Mouse (Mus musculus): Measurements from ENCODE around the gene Slc35b2. TPM values are rescaled to one million over a fixed set of nuclear protein-coding genes. Genes with fewer than 3 reads are reported as not detected.
A peak's percentile ranks its signal among the peaks of the same experiment; 100 is the strongest.

The Slc35b2 gene
- total and polyA plus RNA-seq, 2 experiments from 2014 or later = 90.3 to 139 TPM

DNA sequence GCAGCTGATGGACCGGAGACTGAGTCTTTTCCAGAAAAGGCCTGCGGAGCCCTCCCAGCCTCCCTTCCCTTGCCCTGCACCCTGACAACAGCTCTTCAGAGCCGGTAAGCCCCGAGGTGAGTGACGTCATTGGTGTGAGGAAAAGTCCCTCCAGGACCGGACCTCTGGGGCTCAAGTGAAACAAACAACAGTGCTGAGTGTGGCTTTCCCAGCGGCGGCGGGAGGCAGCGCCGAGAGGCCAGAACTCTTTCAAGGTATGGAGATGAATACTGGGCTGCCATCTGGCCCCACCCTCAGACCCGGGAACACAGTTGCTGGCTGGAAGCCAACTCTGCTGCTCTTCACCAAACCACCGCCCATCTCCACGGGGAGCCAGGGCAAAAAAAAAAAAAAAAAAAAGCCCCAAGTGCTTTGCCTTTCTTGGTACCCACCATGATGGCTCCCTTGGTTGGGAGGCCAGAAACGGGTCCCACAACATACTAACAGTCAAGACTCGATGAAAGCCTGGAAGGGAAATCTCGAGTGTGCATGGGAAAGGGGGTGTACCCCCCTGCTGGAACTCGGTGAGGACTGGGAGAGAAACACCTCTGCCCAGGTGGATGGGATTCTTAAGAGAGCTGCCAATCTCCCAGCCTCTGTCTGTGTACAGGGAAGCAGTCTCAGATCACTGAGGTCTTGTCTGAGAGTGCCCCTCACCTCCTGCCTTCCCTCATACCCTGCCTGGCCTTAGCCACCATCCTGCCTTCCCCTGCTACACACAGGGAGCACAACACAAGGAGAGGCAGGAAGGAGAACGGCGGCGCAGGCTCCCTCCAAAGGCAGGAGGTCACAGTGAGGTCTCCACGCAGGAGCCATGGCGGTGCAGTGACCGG, 19.4 kb upstream of the Slc35b2 start:
- Histone ChIP-seq H3K36me3 (ENCODE audit: insufficient read depth, low read length) (0 out of 2 replicates have a peak, but pooled peaks cover 2% of the 10 kb centered on the region), H3K4me1 (ENCODE audit: insufficient read depth, low read length) (peaks cover 2% of the 10 kb centered on the region; the same call in 1 of the 2 replicates), H3K9ac (replicated peaks; ENCODE audit: low read length) (0 out of 2 replicates have a peak overlapping the region, but pooled peaks have one; percentile 13), H3K27ac (peak overlapping the region; percentile 56), H3K4me3 (ENCODE audit: low read length) (0 out of 2 replicates have a peak overlapping the region, but pooled peaks have one; percentile 3), H3K4me2 (ENCODE audit: low read depth, low read length) (no peak overlapping the region), H3K27me3 (ENCODE audit: insufficient read depth, low read length) (peaks cover 7% of the 10 kb centered on the region; the same call in 1 of the 2 replicates), H3K9me3 (ENCODE audit: low read length) (no peaks in the 10 kb centered on the region)
- WGBS = 14% methylated on average over 24 of the region's 24 CpGs
- TF ChIP-seq CTCF (IDR thresholded peaks at IDR 0.05; ENCODE audit: low read depth) = no peak
- ATAC-seq = no peak
- peak; percentile 52 for DNase-seq (ENCODE audit: low spot score)

DNA sequence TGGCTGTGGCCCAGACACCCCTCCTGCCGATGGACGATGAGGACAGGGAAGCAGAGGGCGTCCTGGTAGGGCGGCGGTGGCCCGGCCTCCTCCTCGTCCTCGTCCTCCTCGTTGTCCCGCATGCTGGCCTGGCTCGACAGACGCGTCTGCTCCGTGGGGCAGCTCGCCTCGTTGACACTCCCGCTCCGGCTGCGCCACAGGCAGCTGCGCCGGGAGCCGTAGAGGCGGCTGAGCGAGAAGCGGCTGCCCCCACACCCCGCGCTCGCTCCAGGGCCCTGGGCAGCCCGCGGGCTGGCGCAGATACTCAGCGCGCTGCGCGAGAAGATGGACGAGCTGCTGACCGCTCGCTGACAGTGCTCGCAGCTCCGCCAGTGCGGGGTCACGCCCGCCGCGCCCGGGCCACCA, 18.8 kb upstream of the Slc35b2 start:
- H3K36me3 ChIP-seq (ENCODE audit: insufficient read depth, low read length) = 0 out of 2 replicates have a peak, but pooled peaks cover 2% of the 10 kb centered on the region
- ATAC-seq (no peak), DNase-seq (ENCODE audit: low spot score) (no peak)
- H3K4me3 ChIP-seq (ENCODE audit: low read length) = 0 out of 2 replicates have a peak overlapping the region, but pooled peaks have one; percentile 3
- H3K27me3 ChIP-seq (ENCODE audit: insufficient read depth, low read length) = peaks cover 7% of the 10 kb centered on the region; the same call in 1 of the 2 replicates
- H3K4me1 ChIP-seq (ENCODE audit: insufficient read depth, low read length) = peaks cover 2% of the 10 kb centered on the region; the same call in 1 of the 2 replicates
- no peak for TF ChIP-seq CTCF (IDR thresholded peaks at IDR 0.05; ENCODE audit: low read depth)
- WGBS = 18% methylated on average over 44 of the region's 46 CpGs
- no peaks in the 10 kb centered on the region for H3K9me3 ChIP-seq (ENCODE audit: low read length)
- H3K9ac ChIP-seq (replicated peaks; ENCODE audit: low read length) = peak overlapping the region; percentile 13; the same call in 1 of the 2 replicates
- H3K27ac ChIP-seq = peak overlapping the region; percentile 56
- H3K4me2 ChIP-seq (ENCODE audit: low read depth, low read length) = peak overlapping the region; percentile 39

DNA sequence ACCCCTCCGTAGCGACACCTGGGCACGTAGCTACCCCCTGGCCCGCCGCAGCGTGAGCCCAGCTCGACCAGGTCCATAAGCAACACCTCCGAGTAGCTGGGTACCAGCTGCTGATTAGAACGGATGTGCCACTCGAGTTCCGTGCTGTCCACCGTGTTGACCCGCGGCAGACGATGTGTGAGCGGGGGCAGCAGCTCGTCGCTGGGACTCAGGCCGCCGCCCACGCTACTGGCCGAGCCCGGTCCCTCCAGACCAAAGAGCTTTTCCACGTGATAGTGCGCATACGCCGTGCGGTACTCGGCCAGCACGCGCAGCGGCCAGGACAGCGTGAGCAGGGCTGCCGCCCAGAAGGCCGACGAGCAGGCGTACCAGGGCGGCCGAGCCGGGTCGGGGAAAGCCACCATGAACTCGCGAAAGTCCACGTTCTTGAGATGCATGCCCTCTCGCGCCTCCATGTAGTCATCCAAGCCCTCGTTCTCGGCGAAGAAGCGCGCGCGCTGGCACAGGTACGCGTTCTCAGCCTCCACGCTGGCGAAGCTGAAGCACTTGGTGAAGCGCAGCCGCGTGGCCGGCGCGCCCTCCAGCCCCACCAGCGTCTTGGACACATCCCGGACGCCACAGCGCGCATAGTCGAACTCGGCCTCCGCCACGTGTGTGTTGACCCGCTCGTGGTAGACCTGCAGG, 18.3 kb upstream of the Slc35b2 start:
- Histone ChIP-seq H3K27me3 (ENCODE audit: insufficient read depth, low read length) (peaks cover 7% of the 10 kb centered on the region; the same call in 1 of the 2 replicates), H3K36me3 (ENCODE audit: insufficient read depth, low read length) (0 out of 2 replicates have a peak, but pooled peaks cover 2% of the 10 kb centered on the region), H3K27ac (peak overlapping the region; percentile 56; the same call in 1 of the 2 replicates), H3K4me2 (ENCODE audit: low read depth, low read length) (peak overlapping the region; percentile 39), H3K9ac (replicated peaks; ENCODE audit: low read length) (peak overlapping the region; percentile 13; the same call in 1 of the 2 replicates), H3K4me1 (ENCODE audit: insufficient read depth, low read length) (peaks cover 2% of the 10 kb centered on the region; the same call in 1 of the 2 replicates), H3K4me3 (ENCODE audit: low read length) (0 out of 2 replicates have a peak overlapping the region, but pooled peaks have one; percentile 3), H3K9me3 (ENCODE audit: low read length) (no peaks in the 10 kb centered on the region)
- ATAC-seq = no peak
- no peak for TF ChIP-seq CTCF (IDR thresholded peaks at IDR 0.05; ENCODE audit: low read depth)
- no peak for DNase-seq (ENCODE audit: low spot score)
- WGBS = 14% methylated on average over 74 of the region's 74 CpGs

DNA sequence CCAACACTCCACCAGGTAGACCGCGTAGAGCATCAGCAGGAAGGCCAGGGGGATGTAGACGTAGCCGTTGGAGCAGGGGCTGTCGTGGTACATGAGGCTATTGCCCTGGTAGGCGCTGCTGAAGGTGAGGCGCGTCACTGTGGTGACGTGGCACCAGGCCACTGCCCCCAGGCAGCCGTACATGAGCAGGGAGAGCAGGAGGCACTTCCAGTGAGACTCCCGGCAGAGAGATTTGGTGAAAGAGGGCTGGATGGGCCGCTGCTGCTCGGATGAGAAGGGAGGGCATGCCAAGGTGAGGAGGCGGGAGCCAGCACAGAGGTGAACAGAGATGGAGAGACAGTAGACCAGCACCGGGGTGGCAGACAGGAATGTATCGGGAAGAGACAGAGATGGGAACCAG, 16.7 kb upstream of the Slc35b2 start:
- ATAC-seq (no peak), DNase-seq (ENCODE audit: low spot score) (no peak)
- Histone ChIP-seq H3K9ac (replicated peaks; ENCODE audit: low read length) (no peak overlapping the region), H3K27ac (no peak overlapping the region), H3K27me3 (ENCODE audit: insufficient read depth, low read length) (peaks cover 7% of the 10 kb centered on the region; the same call in 1 of the 2 replicates), H3K4me1 (ENCODE audit: insufficient read depth, low read length) (peaks cover 2% of the 10 kb centered on the region; the same call in 1 of the 2 replicates), H3K4me2 (ENCODE audit: low read depth, low read length) (peak overlapping the region; percentile 72; the same call in 1 of the 2 replicates), H3K4me3 (ENCODE audit: low read length) (no peak overlapping the region), H3K36me3 (ENCODE audit: insufficient read depth, low read length) (0 out of 2 replicates have a peak, but pooled peaks cover 2% of the 10 kb centered on the region), H3K9me3 (ENCODE audit: low read length) (no peaks in the 10 kb centered on the region)
- WGBS = 62% methylated on average over 16 of the region's 16 CpGs
- TF ChIP-seq CTCF (IDR thresholded peaks at IDR 0.05; ENCODE audit: low read depth) = no peak

DNA sequence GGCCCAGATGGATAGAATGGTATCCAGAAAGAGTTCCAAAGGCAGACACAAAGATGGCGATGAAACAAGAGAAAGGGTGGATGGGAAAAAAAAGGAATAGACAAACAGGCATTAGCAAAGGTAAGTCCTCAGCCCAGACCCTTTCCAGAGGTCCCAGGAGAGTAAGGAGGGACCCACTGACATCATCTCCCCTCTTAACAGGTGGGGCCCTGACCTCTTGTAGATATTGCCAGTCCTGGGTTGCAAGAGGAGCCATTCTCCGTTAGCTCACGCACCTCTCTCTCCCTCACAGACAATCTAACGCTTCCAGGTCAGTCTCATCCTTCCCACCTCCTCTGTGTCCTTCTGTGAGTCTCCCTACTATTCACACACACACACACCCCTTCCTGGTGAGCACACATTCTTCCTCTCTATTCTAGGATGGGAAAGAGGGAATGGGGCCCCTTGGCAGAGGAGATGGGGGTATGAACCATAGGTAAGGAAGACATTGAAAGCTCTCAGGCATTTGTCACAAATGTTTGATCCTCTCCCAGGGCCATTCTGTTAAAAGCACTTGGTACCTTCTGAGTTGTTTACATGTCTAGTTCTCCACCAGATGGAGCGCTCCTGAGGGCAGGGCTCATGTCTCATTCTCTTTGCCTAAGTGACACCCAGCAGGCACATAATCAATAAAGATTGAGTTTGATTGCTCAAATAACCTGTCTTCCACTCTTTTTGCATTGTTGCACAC, 16.0 kb upstream of the Slc35b2 start:
- ATAC-seq = no peak
- no peaks in the 10 kb centered on the region; the same call in 1 of the 2 replicates for H3K4me1 ChIP-seq (ENCODE audit: insufficient read depth, low read length)
- H3K27me3 ChIP-seq (ENCODE audit: insufficient read depth, low read length) = peaks cover 7% of the 10 kb centered on the region; the same call in 1 of the 2 replicates
- peak overlapping the region; percentile 99; the same call in 1 of the 2 replicates for H3K9ac ChIP-seq (replicated peaks; ENCODE audit: low read length)
- 84% methylated on average over 5 of the region's 5 CpGs for WGBS
- H3K4me2 ChIP-seq (ENCODE audit: low read depth, low read length) = peak overlapping the region; percentile 72
- H3K9me3 ChIP-seq (ENCODE audit: low read length) = no peaks in the 10 kb centered on the region
- DNase-seq (ENCODE audit: low spot score) = no peak
- H3K36me3 ChIP-seq (ENCODE audit: insufficient read depth, low read length) = 0 out of 2 replicates have a peak, but pooled peaks cover 2% of the 10 kb centered on the region
- peak overlapping the region; percentile 97; the same call in 1 of the 2 replicates for H3K27ac ChIP-seq
- H3K4me3 ChIP-seq (ENCODE audit: low read length) = peak overlapping the region; percentile 82
- TF ChIP-seq CTCF (IDR thresholded peaks at IDR 0.05; ENCODE audit: low read depth) = peak; percentile 40
